Mouse (Mus musculus) forebrain, postnatal 0 days (tissue): ENCODE measurements at regions not wholly inside any gene's neighbourhood (a gene's known extent, or its start where the extent isn't known, plus 50 kb on each side); places are given as distances from the start of the nearest gene placed in this dataset.

Source experiments
- ATAC-seq: fragments of 200-750 bp; cut with Nextera tagmentation; 2 replicates; pipeline ENCODE4 v1.8.0; 2017; ENCODE audit warnings: mild to moderate bottlenecking, moderate library complexity
- DNase-seq: peaks from one replicate; pipeline ENCODE4 v3.0.0-alpha.2; 2015
- H3K27ac ChIP-seq: fragments of 300-500 bp; sonication (generic); 2 replicates; pipeline ENCODE4 v1.5.1; 2014; ENCODE audit warnings: low read depth, mild to moderate bottlenecking, antibody characterized with exemption, low read length, moderate library complexity, mixed read lengths
- H3K27me3 ChIP-seq: fragments of 300-500 bp; sonication (generic); 2 replicates; pipeline ENCODE4 v1.6.1; 2014; ENCODE audit warnings: mild to moderate bottlenecking, low read length, mixed read lengths; ENCODE audit not compliant: insufficient read depth
- H3K36me3 ChIP-seq: fragments of 300-500 bp; sonication (generic); 2 replicates; pipeline ENCODE4 v1.6.1; 2014; ENCODE audit warnings: mild to moderate bottlenecking, moderate library complexity; ENCODE audit not compliant: insufficient read depth
- H3K4me1 ChIP-seq: fragments of 300-500 bp; sonication (generic); 2 replicates; pipeline ENCODE4 v1.6.1; 2014; ENCODE audit warnings: antibody characterized with exemption; ENCODE audit not compliant: insufficient read depth
- H3K4me2 ChIP-seq: fragments of 300-500 bp; sonication (generic); 2 replicates; pipeline ENCODE4 v1.6.1; 2014; ENCODE audit warnings: low read depth, mild to moderate bottlenecking, moderate library complexity
- H3K4me3 ChIP-seq: fragments of 300-500 bp; sonication (generic); 2 replicates; pipeline ENCODE4 v1.5.1; 2014; ENCODE audit warnings: low read depth, low read length, mixed read lengths
- H3K9ac ChIP-seq: fragments of 300-500 bp; sonication (generic); 2 replicates; pipeline ENCODE4 v1.6.1; 2014; ENCODE audit warnings: mild to moderate bottlenecking
- H3K9me3 ChIP-seq: fragments of 300-500 bp; sonication (generic); 2 replicates; pipeline ENCODE4 v1.6.1; 2016; ENCODE audit warnings: low read length
- CTCF ChIP-seq: sonication (generic); IDR thresholded peaks from 2 replicates; pipeline ENCODE4 v1.5.1; 2016; ENCODE audit warnings: antibody characterized with exemption, control low read depth, low read depth
- WGBS: fragments of 180-500 bp; shearing (Covaris S2); extraction: QIAGEN DNeasy Blood & Tissue Kit; methylation state at CpG from one replicate; pipeline ENCODE4 v1.1.7; 2014; 5-methylcytosine and 5-hydroxymethylcytosine counted together

DNA sequence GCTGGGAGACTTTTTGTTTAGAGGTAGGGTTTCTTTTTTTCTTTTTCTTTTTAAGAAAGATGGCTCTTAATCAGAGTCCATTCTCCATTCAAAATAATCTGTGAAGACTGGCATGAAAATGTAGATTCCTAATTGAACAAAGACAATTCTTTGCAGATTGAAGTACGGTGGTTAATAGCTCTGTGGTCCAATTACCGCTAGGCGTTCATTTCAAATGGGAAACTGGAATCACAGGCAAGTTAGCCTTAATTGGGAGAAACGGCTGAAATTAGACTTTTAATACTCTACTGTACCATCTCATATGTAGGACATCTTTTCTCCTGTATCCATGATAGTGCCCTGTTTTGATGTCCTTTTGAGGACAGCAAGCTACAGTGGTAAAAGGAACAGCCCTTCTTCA is 61.2 kb downstream of the Ascl1 start:
- 21% methylated on average over 4 of the region's 4 CpGs for WGBS

DNA sequence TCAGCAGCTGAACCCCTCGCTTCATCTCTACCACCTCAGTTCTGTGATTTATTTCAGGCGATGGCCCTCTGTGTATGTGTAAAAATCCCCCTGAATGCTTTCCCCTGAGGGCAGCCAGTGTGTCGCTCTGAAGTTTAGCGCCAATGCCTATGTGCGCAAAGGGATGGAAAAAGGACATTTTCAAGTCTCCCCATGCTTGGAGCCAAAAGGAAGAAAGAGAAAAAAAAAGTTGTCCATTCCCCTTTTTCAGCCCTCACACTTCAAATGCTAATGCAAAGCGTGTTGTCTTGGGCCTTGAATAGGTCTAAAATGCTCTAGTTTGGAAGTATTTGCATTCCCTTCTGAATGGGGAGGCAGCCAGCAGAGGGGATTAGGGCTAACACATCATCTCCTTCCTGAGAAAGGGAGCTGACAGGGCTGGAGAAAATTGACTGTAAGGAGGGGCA is 73.5 kb downstream of the Ascl1 start:
- Histone ChIP-seq H3K27me3 (no peaks in the 10 kb centered on the region), H3K9me3 (no peaks in the 10 kb centered on the region), H3K36me3 (no peaks in the 10 kb centered on the region), H3K4me3 (no peak overlapping the region), H3K4me1 (no peaks in the 10 kb centered on the region), H3K4me2 (no peak overlapping the region), H3K27ac (no peak overlapping the region), H3K9ac (no peak overlapping the region)
- 5% methylated on average over 6 of the region's 6 CpGs for WGBS
- ATAC-seq (peak; percentile 29; the same call in 1 of the 2 replicates), DNase-seq (peak; percentile 35)
- no peak for TF ChIP-seq CTCF

More for the DNA sequence above, 61.2 kb downstream of the Ascl1 start:
- no peak overlapping the region for H3K9ac ChIP-seq
- no peak overlapping the region for H3K27ac ChIP-seq
- no peak for ATAC-seq
- TF ChIP-seq CTCF, result no peak
- H3K4me2 ChIP-seq, result no peak overlapping the region
- no peak overlapping the region for H3K4me3 ChIP-seq
- H3K36me3 ChIP-seq, result no peaks in the 10 kb centered on the region
- DNase-seq, result no peak
- no peaks in the 10 kb centered on the region for H3K9me3 ChIP-seq
- no peaks in the 10 kb centered on the region for H3K27me3 ChIP-seq
- no peaks in the 10 kb centered on the region for H3K4me1 ChIP-seq

DNA sequence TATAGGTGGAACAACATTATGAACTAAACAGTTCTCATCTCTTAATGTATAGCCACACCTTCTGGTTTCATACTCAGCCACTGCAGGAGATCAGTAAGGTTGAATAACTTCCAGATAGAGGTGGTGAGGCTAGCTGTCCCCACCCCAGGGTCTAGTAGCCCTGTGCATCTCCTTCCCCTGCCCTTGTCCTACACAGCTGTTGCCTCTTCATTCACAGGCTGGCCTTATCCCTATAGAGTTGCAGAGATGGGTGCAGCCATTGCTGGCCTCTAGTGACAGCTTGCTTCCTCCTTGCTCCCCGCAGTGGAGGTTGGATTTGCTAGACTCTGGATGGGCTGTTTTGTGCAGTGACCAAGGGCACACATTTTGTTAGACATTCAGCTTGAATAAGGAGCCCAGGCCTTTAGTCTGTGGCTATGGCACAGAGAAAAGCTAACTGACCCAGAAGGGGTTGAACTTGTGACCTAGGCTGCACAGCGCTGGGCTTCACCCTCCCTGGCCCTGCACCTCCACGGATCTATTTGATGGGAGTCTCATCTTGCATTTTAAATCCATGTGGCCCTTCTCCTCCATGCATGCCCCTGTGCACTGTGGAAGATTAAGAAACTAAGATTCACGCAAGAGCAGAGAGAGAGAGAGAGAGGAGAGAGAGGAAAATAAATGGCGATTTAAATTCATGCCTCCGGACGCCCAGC is 74.1 kb downstream of the Ascl1 start:
- Histone ChIP-seq H3K27me3 (no peaks in the 10 kb centered on the region), H3K4me3 (no peak overlapping the region), H3K4me2 (no peak overlapping the region), H3K27ac (no peak overlapping the region), H3K9ac (no peak overlapping the region), H3K9me3 (no peaks in the 10 kb centered on the region), H3K4me1 (no peaks in the 10 kb centered on the region), H3K36me3 (no peaks in the 10 kb centered on the region)
- DNase-seq (no peak), ATAC-seq (0 out of 2 replicates have a peak, but pooled peaks have one; percentile 5)
- WGBS, result 11% methylated on average over 7 of the region's 7 CpGs
- no peak for TF ChIP-seq CTCF

DNA sequence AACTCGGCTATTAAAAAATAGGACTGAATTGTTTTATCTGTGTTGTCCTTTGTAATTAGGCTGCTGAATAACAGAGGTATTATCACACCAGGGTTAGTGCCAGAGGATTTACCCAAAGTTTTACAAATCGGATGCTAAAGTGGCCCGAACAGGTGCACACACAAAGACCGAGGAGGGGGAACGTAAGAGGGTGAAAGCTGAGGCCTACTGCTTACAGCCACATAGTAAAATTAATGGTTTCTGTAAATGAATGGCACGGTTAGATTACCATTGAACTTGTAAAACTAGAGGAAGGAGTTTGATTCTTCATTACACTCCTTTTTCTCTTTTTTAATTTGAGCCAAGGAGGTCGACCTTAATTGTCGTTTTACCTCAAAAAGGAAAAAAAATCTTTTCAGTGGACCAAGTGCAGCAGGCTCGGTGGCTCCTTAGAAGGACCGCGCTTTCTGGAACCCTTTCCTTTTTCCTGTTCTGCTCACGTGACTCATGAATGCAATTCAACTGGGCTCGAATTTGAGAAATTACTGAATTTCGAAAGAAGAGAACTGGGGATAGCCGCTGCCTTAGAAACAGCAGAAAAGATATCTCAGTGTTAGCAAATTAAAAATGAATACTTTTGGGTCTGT is 99.1 kb downstream of the Ascl1 start:
- Histone ChIP-seq H3K27ac (no peak overlapping the region), H3K4me2 (no peak overlapping the region), H3K36me3 (no peaks in the 10 kb centered on the region), H3K4me3 (no peak overlapping the region), H3K9me3 (no peaks in the 10 kb centered on the region), H3K27me3 (no peaks in the 10 kb centered on the region), H3K4me1 (0 out of 2 replicates have a peak, but pooled peaks cover under 1% of the 10 kb centered on the region), H3K9ac (no peak overlapping the region)
- DNase-seq (no peak), ATAC-seq (no peak)
- no peak for TF ChIP-seq CTCF
- 21% methylated on average over 15 of the region's 15 CpGs for WGBS

DNA sequence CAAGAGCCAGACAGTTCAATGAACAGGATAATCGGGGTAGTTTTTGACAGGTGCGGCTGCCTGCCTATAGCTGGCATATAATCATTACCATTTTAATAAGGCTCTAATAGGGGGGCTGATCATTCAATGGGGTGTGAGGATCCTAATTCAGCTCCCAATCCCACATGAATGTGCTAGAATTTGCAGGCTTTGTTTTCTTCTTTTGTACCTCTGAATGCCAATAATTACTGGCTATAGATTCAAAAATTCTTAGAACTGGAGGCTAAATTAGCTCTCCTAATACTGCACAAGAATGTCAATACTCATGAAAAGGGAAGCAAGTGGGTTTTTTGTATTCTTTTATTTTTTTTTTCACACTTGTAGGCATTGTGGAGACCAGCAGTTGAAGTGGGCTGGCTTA is 104.3 kb downstream of the Ascl1 start:
- DNase-seq (no peak), ATAC-seq (peak; percentile 36; the same call in 1 of the 2 replicates)
- no peak overlapping the region for H3K9ac ChIP-seq
- H3K4me1 ChIP-seq, result 0 out of 2 replicates have a peak, but pooled peaks cover 4% of the 10 kb centered on the region
- WGBS, result 22% methylated on average over 2 of the region's 2 CpGs
- H3K9me3 ChIP-seq, result no peaks in the 10 kb centered on the region
- no peak overlapping the region for H3K4me3 ChIP-seq
- no peak for TF ChIP-seq CTCF
- no peaks in the 10 kb centered on the region for H3K27me3 ChIP-seq
- H3K4me2 ChIP-seq, result no peak overlapping the region
- no peaks in the 10 kb centered on the region for H3K36me3 ChIP-seq
- H3K27ac ChIP-seq, result no peak overlapping the region

DNA sequence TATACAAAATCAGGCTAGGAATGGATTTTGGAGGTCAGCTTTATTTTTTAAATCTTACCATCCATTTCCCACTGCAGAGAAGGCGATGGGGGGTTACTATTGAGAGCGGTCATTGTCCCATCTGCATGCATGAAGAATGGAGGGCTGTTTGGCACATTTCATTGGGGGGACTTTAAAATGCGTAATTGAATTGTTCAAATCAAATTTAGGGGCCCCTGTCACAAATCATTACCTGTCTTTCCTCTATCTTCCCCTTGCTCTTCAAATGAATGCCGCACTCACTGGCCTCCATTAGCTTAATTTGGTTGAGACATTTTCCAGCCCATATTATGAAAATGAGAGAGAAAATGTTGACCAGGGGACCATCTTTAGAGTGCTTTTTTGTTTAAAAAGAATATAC is 108.2 kb downstream of the Ascl1 start:
- H3K9ac ChIP-seq, result no peak overlapping the region
- WGBS, result 97% methylated on average over 4 of the region's 4 CpGs
- no peaks in the 10 kb centered on the region for H3K36me3 ChIP-seq
- no peak for TF ChIP-seq CTCF
- no peak for DNase-seq
- no peak for ATAC-seq
- H3K27me3 ChIP-seq, result no peaks in the 10 kb centered on the region
- H3K4me2 ChIP-seq, result no peak overlapping the region
- H3K4me3 ChIP-seq, result no peak overlapping the region
- H3K4me1 ChIP-seq, result 0 out of 2 replicates have a peak, but pooled peaks cover 4% of the 10 kb centered on the region
- no peak overlapping the region for H3K27ac ChIP-seq
- no peaks in the 10 kb centered on the region for H3K9me3 ChIP-seq

DNA sequence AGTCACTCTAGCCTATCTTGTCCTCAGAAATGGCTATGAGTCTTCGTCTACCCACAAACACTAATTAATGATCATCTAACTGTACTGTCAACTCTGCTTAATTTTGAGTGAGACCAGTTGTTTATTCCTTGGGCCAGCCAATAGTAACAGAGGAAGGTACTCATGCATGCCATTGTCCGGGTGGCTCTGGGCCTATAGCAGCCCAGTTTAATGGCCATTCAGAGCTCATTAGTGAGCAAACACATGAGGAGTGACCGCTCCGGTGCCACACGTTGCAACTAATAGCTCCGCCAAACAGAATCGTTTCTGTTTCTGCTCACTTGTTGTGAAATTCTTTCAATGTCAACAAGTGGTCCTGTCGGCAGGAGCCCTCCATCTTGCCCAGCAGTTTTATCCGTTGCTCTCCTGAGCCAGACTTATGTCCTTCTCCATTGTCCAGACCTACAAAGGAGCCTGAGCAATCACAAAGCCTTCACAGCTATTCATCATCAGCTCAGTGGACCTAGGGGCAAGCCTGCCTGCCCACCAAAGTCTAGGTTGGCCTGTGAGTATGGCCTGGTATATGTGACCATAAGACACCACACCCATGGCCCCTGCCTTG is 108.8 kb downstream of the Ascl1 start:
- Histone ChIP-seq H3K9me3 (no peaks in the 10 kb centered on the region), H3K9ac (no peak overlapping the region), H3K4me3 (no peak overlapping the region), H3K36me3 (no peaks in the 10 kb centered on the region), H3K4me2 (no peak overlapping the region), H3K4me1 (0 out of 2 replicates have a peak, but pooled peaks cover 4% of the 10 kb centered on the region), H3K27me3 (no peaks in the 10 kb centered on the region), H3K27ac (no peak overlapping the region)
- no peak for DNase-seq
- 25% methylated on average over 9 of the region's 9 CpGs for WGBS
- no peak for ATAC-seq
- TF ChIP-seq CTCF, result no peak
